ENCODE assay signal across 24 mouse cellular contexts in genomic region chr6:8663092-8663740, GRCm38 (mm10).
DNase-seq lines count a peak whose midpoint lies in the region; ATAC-seq lines count a peak whose summit lies in the region.
"Had no signal": no experiment of that assay in that cellular context is flagged by ENCODE, and none has a peak within 500 bp of the region (broad histone marks: within the 10 kb centered on the region; RNA-seq: fewer than 3 reads in every experiment).

No protein-coding gene starts in this region.

- peak overlapping the region; percentile 47 for H3K27ac ChIP-seq in hindbrain, embryonic 10.5 days
- no peak overlapping the region for H3K27ac ChIP-seq in hindbrain, embryonic 12.5 days
- H3K27ac ChIP-seq in lung, embryonic 16.5 days (ENCODE audit: low read length), result peak overlapping the region; percentile 21; the same call in 1 of the 2 replicates
- peak overlapping the region; percentile 39; the same call in 1 of the 2 replicates for H3K27ac ChIP-seq in embryonic facial prominence, embryonic 14.5 days (replicated peaks; ENCODE audit: low read depth, low read length)
- peak overlapping the region; percentile 72; the same call in 1 of the 2 replicates for H3K27ac ChIP-seq in limb, embryonic 11.5 days (replicated peaks; ENCODE audit: low read depth, low read length)
- H3K27ac ChIP-seq: hindbrain, embryonic 15.5 days; intestine, embryonic 15.5 days; liver, embryonic 13.5 days; neural tube, embryonic 12.5 days had no signal

- no peaks in the 10 kb centered on the region for H3K9me3 ChIP-seq in hindbrain, embryonic 10.5 days
- H3K9me3 ChIP-seq in hindbrain, embryonic 12.5 days (replicated peaks), result no peaks in the 10 kb centered on the region
- H3K9me3 ChIP-seq in lung, embryonic 16.5 days (ENCODE audit: control insufficient read depth, low read length), result no peaks in the 10 kb centered on the region
- H3K9me3 ChIP-seq in embryonic facial prominence, embryonic 14.5 days (ENCODE audit: control insufficient read depth, low read length), result no peaks in the 10 kb centered on the region
- no peaks in the 10 kb centered on the region for H3K9me3 ChIP-seq in limb, embryonic 11.5 days (ENCODE audit: control insufficient read depth, low read length)
- H3K9me3 ChIP-seq: embryonic facial prominence, embryonic 12.5 days; G1E; hindbrain, embryonic 15.5 days; intestine, embryonic 15.5 days; liver, embryonic 13.5 days; megakaryocyte, embryonic 14.5 days; neural tube, embryonic 12.5 days had no signal

- no peak for ATAC-seq in hindbrain, embryonic 12.5 days (ENCODE audit: low FRiP score)
- peak; percentile 81 for ATAC-seq in lung, embryonic 16.5 days (ENCODE audit: low read depth)
- ATAC-seq in embryonic facial prominence, embryonic 14.5 days (ENCODE audit: low read depth), result no peak; the same call in 1 of the 2 replicates
- ATAC-seq in limb, embryonic 11.5 days (ENCODE audit: insufficient number of reproducible peaks, low FRiP score, low TSS enrichment, low read depth), result peak; percentile 42; the same call in 1 of the 2 replicates
- ATAC-seq: intestine, embryonic 15.5 days; Patski had no signal

- peaks cover 54% of the 10 kb centered on the region for H3K4me1 ChIP-seq in hindbrain, embryonic 10.5 days (replicated peaks)
- peaks cover 20% of the 10 kb centered on the region; the same call in 1 of the 2 replicates for H3K4me1 ChIP-seq in hindbrain, embryonic 12.5 days
- peaks cover 8% of the 10 kb centered on the region; the same call in 1 of the 2 replicates for H3K4me1 ChIP-seq in lung, embryonic 16.5 days (replicated peaks; ENCODE audit: control insufficient read depth, insufficient read depth, low read length)
- no peaks in the 10 kb centered on the region for H3K4me1 ChIP-seq in embryonic facial prominence, embryonic 14.5 days (ENCODE audit: control insufficient read depth, insufficient read depth, low read length)
- peaks cover 15% of the 10 kb centered on the region for H3K4me1 ChIP-seq in limb, embryonic 11.5 days (ENCODE audit: control insufficient read depth, insufficient read depth, low read length)
- H3K4me1 ChIP-seq: liver, embryonic 13.5 days had no signal

- no peaks in the 10 kb centered on the region for H3K36me3 ChIP-seq in hindbrain, embryonic 10.5 days
- no peaks in the 10 kb centered on the region for H3K36me3 ChIP-seq in hindbrain, embryonic 12.5 days
- H3K36me3 ChIP-seq in lung, embryonic 16.5 days (ENCODE audit: control insufficient read depth, insufficient read depth, low read length), result no peaks in the 10 kb centered on the region
- no peaks in the 10 kb centered on the region for H3K36me3 ChIP-seq in embryonic facial prominence, embryonic 14.5 days (ENCODE audit: control insufficient read depth, insufficient read depth, low read length)
- H3K36me3 ChIP-seq in limb, embryonic 11.5 days (ENCODE audit: control insufficient read depth, insufficient read depth, low read length), result no peaks in the 10 kb centered on the region
- H3K36me3 ChIP-seq: embryonic facial prominence, embryonic 12.5 days; G1E; hindbrain, embryonic 15.5 days; intestine, embryonic 15.5 days; liver, embryonic 13.5 days; neural tube, embryonic 12.5 days had no signal

- WGBS in hindbrain, embryonic 10.5 days, result 71% methylated on average over 3 of the region's 3 CpGs
- WGBS in hindbrain, embryonic 12.5 days, result 68% methylated on average over 3 of the region's 3 CpGs
- 46% methylated on average over 3 of the region's 3 CpGs for WGBS in lung, embryonic 16.5 days
- WGBS in embryonic facial prominence, embryonic 14.5 days, result 44% methylated on average over 3 of the region's 3 CpGs
- WGBS in limb, embryonic 11.5 days, result 36% methylated on average over 3 of the region's 3 CpGs

- H3K4me2 ChIP-seq in hindbrain, embryonic 12.5 days (replicated peaks), result no peak overlapping the region
- H3K4me2 ChIP-seq in lung, embryonic 16.5 days (ENCODE audit: low read depth, low read length), result no peak overlapping the region
- H3K4me2 ChIP-seq in embryonic facial prominence, embryonic 14.5 days (ENCODE audit: low read depth, low read length), result no peak overlapping the region
- H3K4me2 ChIP-seq in limb, embryonic 11.5 days (ENCODE audit: low read depth, severe bottlenecking), result no peak overlapping the region
- H3K4me2 ChIP-seq: embryonic facial prominence, embryonic 12.5 days; hindbrain, embryonic 15.5 days; intestine, embryonic 15.5 days; liver, embryonic 13.5 days; neural tube, embryonic 12.5 days had no signal

- no peaks in the 10 kb centered on the region for H3K27me3 ChIP-seq in hindbrain, embryonic 10.5 days (ENCODE audit: insufficient read depth, poor library complexity, severe bottlenecking)
- H3K27me3 ChIP-seq in hindbrain, embryonic 12.5 days, result no peaks in the 10 kb centered on the region
- no peaks in the 10 kb centered on the region for H3K27me3 ChIP-seq in lung, embryonic 16.5 days (ENCODE audit: control insufficient read depth, insufficient read depth, low read depth, low read length)
- no peaks in the 10 kb centered on the region for H3K27me3 ChIP-seq in embryonic facial prominence, embryonic 14.5 days (replicated peaks; ENCODE audit: control insufficient read depth, insufficient read depth, low read length)
- no peaks in the 10 kb centered on the region for H3K27me3 ChIP-seq in limb, embryonic 11.5 days (ENCODE audit: control insufficient read depth, insufficient read depth, low read length)
- H3K27me3 ChIP-seq: CH12.LX; embryonic facial prominence, embryonic 12.5 days; hindbrain, embryonic 15.5 days; intestine, embryonic 15.5 days; liver, embryonic 13.5 days; megakaryocyte, embryonic 14.5 days; neural tube, embryonic 12.5 days; Patski had no signal

- no peak for DNase-seq in hindbrain, embryonic 10.5 days (ENCODE audit: low spot score)
- no peak for DNase-seq in lung, adult 18-20 months
- DNase-seq in embryonic facial prominence, embryonic 14.5 days (ENCODE audit: low spot score), result peak; percentile 33
- DNase-seq in limb, embryonic 11.5 days (ENCODE audit: low spot score), result peak; percentile 26
- no peak for DNase-seq in heart, postnatal 10 days
- no peak for DNase-seq in frontal cortex, postnatal 36 days (ENCODE audit: low spot score in 2 of 2)
- DNase-seq: adrenal gland, adult 2 months; B cell, adult 2 months; cerebellum, adult 11-12 months; cerebellum, postnatal 10 days; heart, postnatal 36 days; liver, embryonic 13.5 days; lung, postnatal 36 days; midbrain, embryonic 14.5 days had no signal

- H3K4me3 ChIP-seq in hindbrain, embryonic 10.5 days, result no peak overlapping the region
- no peak overlapping the region for H3K4me3 ChIP-seq in hindbrain, embryonic 12.5 days
- no peak overlapping the region for H3K4me3 ChIP-seq in lung, embryonic 16.5 days (ENCODE audit: low read length)
- H3K4me3 ChIP-seq in embryonic facial prominence, embryonic 14.5 days (ENCODE audit: low read depth, low read length), result no peak overlapping the region
- no peak overlapping the region for H3K4me3 ChIP-seq in limb, embryonic 11.5 days (ENCODE audit: low read depth, low read length)
- H3K4me3 ChIP-seq: embryonic facial prominence, embryonic 12.5 days; hindbrain, embryonic 15.5 days; intestine, embryonic 15.5 days; liver, embryonic 13.5 days; megakaryocyte, embryonic 14.5 days; neural tube, embryonic 12.5 days had no signal

- H3K9ac ChIP-seq in hindbrain, embryonic 12.5 days, result no peak overlapping the region
- H3K9ac ChIP-seq in lung, embryonic 16.5 days (ENCODE audit: low read length), result no peak overlapping the region
- no peak overlapping the region for H3K9ac ChIP-seq in embryonic facial prominence, embryonic 14.5 days (ENCODE audit: low read depth, low read length)
- H3K9ac ChIP-seq in limb, embryonic 11.5 days (ENCODE audit: low read length), result no peak overlapping the region
- H3K9ac ChIP-seq: embryonic facial prominence, embryonic 12.5 days; hindbrain, embryonic 15.5 days; intestine, embryonic 15.5 days; liver, embryonic 13.5 days; neural tube, embryonic 12.5 days had no signal

- intact Hi-C loops in heart, postnatal 10 days (cut with DNase I), result no loop called here

Comparison
In these comparisons a context has a peak if more than half of its experiments do, and no peak if none do; other contexts are left out.
1. DNase-seq: peak in embryonic facial prominence, embryonic 14.5 days (single experiment) and limb, embryonic 11.5 days (single experiment); none in hindbrain, embryonic 10.5 days (single experiment), lung, adult 18-20 months (0 of 2), heart, postnatal 10 days (0 of 2) and frontal cortex, postnatal 36 days (0 of 2).
2. ATAC-seq: peak in lung, embryonic 16.5 days (single experiment) and limb, embryonic 11.5 days (single experiment); none in hindbrain, embryonic 12.5 days (single experiment) and embryonic facial prominence, embryonic 14.5 days (single experiment).